Mouse (Mus musculus) heart, adult 2 months (tissue): ENCODE measurements at regions not wholly inside any gene's neighbourhood (a gene's known extent, or its start where the extent isn't known, plus 50 kb on each side); places are given as distances from the start of the nearest gene placed in this dataset.

ENCODE experiments used
- EP300 ChIP-seq: fragments of 200-500 bp; IDR thresholded peaks from 2 replicates; pipeline ENCODE4 v1.6.1; 2011; ENCODE audit warnings: low read depth, low read length, control low read depth; ENCODE audit not compliant: insufficient read depth
- POLR2A ChIP-seq: fragments of 200-500 bp; IDR thresholded peaks from 2 replicates; pipeline ENCODE4 v1.6.1; 2011; ENCODE audit warnings: mild to moderate bottlenecking, low read depth, low read length, control low read depth; ENCODE audit not compliant: insufficient read depth

GRCm38 (mm10) chr14:48013431-48013830 is 107.2 kb upstream of the Peli2 start:
- TF ChIP-seq POLR2A (no peak), EP300 (no peak)
